Mouse (Mus musculus) megakaryocyte, embryonic 14.5 days (primary cell): ENCODE measurements around the gene Fermt3. TPM values are rescaled to one million over a fixed set of nuclear protein-coding genes. Genes with fewer than 3 reads are reported as not detected.

Experiments
- H3K27me3 ChIP-seq: replicated peaks from 2 replicates; pipeline ENCODE3; 2012; ENCODE audit warnings: inconsistent platforms
- H3K36me3 ChIP-seq: replicated peaks from 2 replicates; pipeline ENCODE3; 2012; ENCODE audit warnings: low read length, inconsistent platforms, mixed read lengths
- H3K4me1 ChIP-seq: 2 replicates; pipeline ENCODE4 v1.6.1; 2012; ENCODE audit warnings: inconsistent platforms
- H3K4me3 ChIP-seq: replicated peaks from 2 replicates; pipeline ENCODE3; 2012; ENCODE audit warnings: moderate library complexity, mild to moderate bottlenecking, inconsistent platforms
- H3K9me3 ChIP-seq: 2 replicates; pipeline ENCODE4 v1.6.1; 2012; ENCODE audit warnings: inconsistent platforms
- FLI1 ChIP-seq: IDR thresholded peaks from 2 replicates; pipeline ENCODE4 v1.6.1; 2012; ENCODE audit warnings: low read length, inconsistent platforms, mixed read lengths
- GATA1 ChIP-seq: IDR thresholded peaks from 3 replicates; pipeline ENCODE4 v1.6.1; 2012; ENCODE audit warnings: mixed read lengths, low read length, inconsistent platforms, borderline replicate concordance
- polyA plus RNA-seq: library from polyadenylated mRNA; stranded (reverse); fragments of >175 nt; gene quantifications from 2 replicates; pipeline ENCODE4 v1.2.3, GENCODE M21; 2012; ENCODE audit warnings: low replicate concordance; ENCODE audit not compliant: insufficient read depth

The Fermt3 gene
- polyA plus RNA-seq, 1 experiment, result 5,058 TPM

- Histone ChIP-seq H3K27me3 (peaks cover 3% of the 10 kb centered on the region), H3K4me3 (peak within 1 kb of the TSS; percentile 95), H3K36me3 (peaks cover 19% of the 10 kb centered on the region), H3K9me3 (no peaks in the 10 kb centered on the region), H3K4me1 (peaks cover 61% of the 10 kb centered on the region)
- no peak for TF ChIP-seq GATA1
- no peak for TF ChIP-seq FLI1
Observed at GRCm38 (mm10) chr19:7039841-7040636, 20.8 kb upstream of the Fermt3 start, which contains the start of gene Stip1. Gene Stip1, minus strand, starts transcription at chr19:7039967.

GRCm38 (mm10) chr19:7039088-7039720 lies 19.9 kb upstream of the Fermt3 start:
- H3K36me3 ChIP-seq, result peaks cover 26% of the 10 kb centered on the region
- no peak for TF ChIP-seq GATA1
- TF ChIP-seq FLI1, result no peak
- H3K9me3 ChIP-seq, result no peaks in the 10 kb centered on the region
- H3K27me3 ChIP-seq, result peaks cover 3% of the 10 kb centered on the region
- peaks cover 54% of the 10 kb centered on the region for H3K4me1 ChIP-seq
- peak overlapping the region; percentile 95 for H3K4me3 ChIP-seq

GRCm38 (mm10) chr19:7034006-7034405 lies 14.7 kb upstream of the Fermt3 start:
- Histone ChIP-seq H3K27me3 (no peaks in the 10 kb centered on the region), H3K9me3 (no peaks in the 10 kb centered on the region), H3K4me1 (peaks cover 53% of the 10 kb centered on the region), H3K36me3 (peaks cover 75% of the 10 kb centered on the region), H3K4me3 (no peak overlapping the region)
- TF ChIP-seq GATA1 (no peak), FLI1 (no peak)

GRCm38 (mm10) chr19:7029531-7029930 lies 10.3 kb upstream of the Fermt3 start:
- H3K4me3 ChIP-seq, result no peak overlapping the region
- H3K36me3 ChIP-seq, result peaks cover 95% of the 10 kb centered on the region
- H3K27me3 ChIP-seq, result no peaks in the 10 kb centered on the region
- TF ChIP-seq FLI1 (no peak), GATA1 (no peak)
- no peaks in the 10 kb centered on the region for H3K9me3 ChIP-seq
- peaks cover 17% of the 10 kb centered on the region for H3K4me1 ChIP-seq

- H3K27me3 ChIP-seq, result no peaks in the 10 kb centered on the region
- peaks cover 75% of the 10 kb centered on the region for H3K4me1 ChIP-seq
- H3K36me3 ChIP-seq, result peaks cover 92% of the 10 kb centered on the region
- peak overlapping the region; percentile 96 for H3K4me3 ChIP-seq
- TF ChIP-seq FLI1, result no peak
- no peak for TF ChIP-seq GATA1
- no peaks in the 10 kb centered on the region for H3K9me3 ChIP-seq
Observed at GRCm38 (mm10) chr19:7020224-7020641, 964 bp upstream of the Fermt3 start.

- no peaks in the 10 kb centered on the region for H3K27me3 ChIP-seq
- peaks cover 85% of the 10 kb centered on the region for H3K4me1 ChIP-seq
- TF ChIP-seq GATA1 (no peak), FLI1 (no peak)
- peaks cover 90% of the 10 kb centered on the region for H3K36me3 ChIP-seq
- no peaks in the 10 kb centered on the region for H3K9me3 ChIP-seq
- H3K4me3 ChIP-seq, result peak overlapping the region; percentile 96
Observed at GRCm38 (mm10) chr19:7018546-7018945, 723 bp downstream of the Fermt3 start.

- H3K27me3 ChIP-seq, result no peaks in the 10 kb centered on the region
- H3K4me1 ChIP-seq, result peaks cover 86% of the 10 kb centered on the region
- peak overlapping the region; percentile 96 for H3K4me3 ChIP-seq
- H3K36me3 ChIP-seq, result peaks cover 90% of the 10 kb centered on the region
- TF ChIP-seq GATA1 (peak; percentile 92), FLI1 (peak; percentile 93)
- no peaks in the 10 kb centered on the region for H3K9me3 ChIP-seq
Observed at GRCm38 (mm10) chr19:7017541-7018457, 1.5 kb downstream of the Fermt3 start.

- no peaks in the 10 kb centered on the region for H3K27me3 ChIP-seq
Observed at GRCm38 (mm10) chr19:7014481-7015135, 4.7 kb downstream of the Fermt3 start.

GRCm38 (mm10) chr19:7013984-7014383 lies 5.3 kb downstream of the Fermt3 start:
- no peaks in the 10 kb centered on the region for H3K27me3 ChIP-seq
- H3K4me1 ChIP-seq, result peaks cover 78% of the 10 kb centered on the region
- H3K4me3 ChIP-seq, result peak overlapping the region; percentile 89
- H3K9me3 ChIP-seq, result no peaks in the 10 kb centered on the region
- TF ChIP-seq FLI1 (no peak), GATA1 (no peak)
- peaks cover 88% of the 10 kb centered on the region for H3K36me3 ChIP-seq

More at GRCm38 (mm10) chr19:7014481-7015135, 4.7 kb downstream of the Fermt3 start:
- H3K9me3 ChIP-seq, result no peaks in the 10 kb centered on the region
- peaks cover 76% of the 10 kb centered on the region for H3K4me1 ChIP-seq
- peaks cover 85% of the 10 kb centered on the region for H3K36me3 ChIP-seq
- TF ChIP-seq GATA1 (no peak), FLI1 (no peak)
- peak overlapping the region; percentile 89 for H3K4me3 ChIP-seq
